Mouse (Mus musculus): Measurements from ENCODE around the gene Arl11. TPM values are rescaled to one million over a fixed set of nuclear protein-coding genes. Genes with fewer than 3 reads are reported as not detected.

The Arl11 gene
- 1.1 and 1.6 TPM in 2 replicates for polyA plus RNA-seq (2021; fragmentation: Nextera tagmentation)
- long read RNA-seq, experiment 1, partial matches to known transcripts = 0 of 2 reads
- long read RNA-seq, experiment 1, other reads (novel, unspliced or antisense) = 0 of 2 reads
- long read RNA-seq, experiment 2, partial matches to known transcripts = 0 of 3 reads
- long read RNA-seq, experiment 2, other reads (novel, unspliced or antisense) = 0 of 3 reads

GRCm38 (mm10) chr14:61309593-61309992, at the start of gene Arl11:
Arl11 (plus strand) TSS chr14:61309753.

GRCm38 (mm10) chr14:61360131-61360980, 50.8 kb downstream of the Arl11 start, which contains the start of gene Ebpl:
Ebpl (minus strand) TSS chr14:61360439.

Other genes with a start within 250 kb of the Arl11 start
- gene Sacs, start 171.3 kb upstream of the Arl11 start, polyA plus RNA-seq (2021; fragmentation: Nextera tagmentation) = 6.5 and 6.9 TPM in 2 replicates
- 0.15 and 0.21 TPM in 2 replicates for gene Sgcg, start 51.3 kb upstream of the Arl11 start, polyA plus RNA-seq (2021; fragmentation: Nextera tagmentation)
- gene Ebpl, start 50.7 kb downstream of the Arl11 start, polyA plus RNA-seq (2021; fragmentation: Nextera tagmentation) = 11.5 and 12.4 TPM in 2 replicates
- gene Kpna3, start 130.1 kb downstream of the Arl11 start, polyA plus RNA-seq (2021; fragmentation: Nextera tagmentation) = 30.8 and 33.9 TPM in 2 replicates
- gene Spryd7, start 247.1 kb downstream of the Arl11 start, polyA plus RNA-seq (2021; fragmentation: Nextera tagmentation) = 69.5 and 88.0 TPM in 2 replicates